Mouse (Mus musculus): ENCODE measurements around the gene Slc35g2. TPM values are rescaled to one million over a fixed set of nuclear protein-coding genes. Genes with fewer than 3 reads are reported as not detected.

Gene Slc35g2
- polyA plus RNA-seq, 1 experiment from 2014 or later, result 2.8 TPM

- no peaks in the 10 kb centered on the region for H3K36me3 ChIP-seq (ENCODE audit: control insufficient read depth, insufficient read depth, low read length)
- H3K9ac ChIP-seq (ENCODE audit: low read length), result no peak overlapping the region
- no peaks in the 10 kb centered on the region for H3K4me1 ChIP-seq (ENCODE audit: control insufficient read depth, insufficient read depth, low read length)
- H3K27me3 ChIP-seq (ENCODE audit: control insufficient read depth, insufficient read depth, low read length), result no peaks in the 10 kb centered on the region
- WGBS, result 87% methylated on average over 2 of the region's 2 CpGs
- H3K9me3 ChIP-seq (ENCODE audit: control insufficient read depth, low read length), result no peaks in the 10 kb centered on the region; the same call in 1 of the 2 replicates
- H3K4me2 ChIP-seq (ENCODE audit: low read depth, severe bottlenecking), result no peak overlapping the region
- DNase-seq (ENCODE audit: low spot score) (no peak), ATAC-seq (ENCODE audit: insufficient number of reproducible peaks, low FRiP score, low TSS enrichment, low read depth) (no peak)
- no peak overlapping the region for H3K27ac ChIP-seq (replicated peaks; ENCODE audit: low read depth, low read length)
- no peak overlapping the region for H3K4me3 ChIP-seq (ENCODE audit: low read depth, low read length)
These were observed 45.7 kb downstream of the Slc35g2 start for GRCm38 (mm10) chr9:100525225-100525624.

DNA sequence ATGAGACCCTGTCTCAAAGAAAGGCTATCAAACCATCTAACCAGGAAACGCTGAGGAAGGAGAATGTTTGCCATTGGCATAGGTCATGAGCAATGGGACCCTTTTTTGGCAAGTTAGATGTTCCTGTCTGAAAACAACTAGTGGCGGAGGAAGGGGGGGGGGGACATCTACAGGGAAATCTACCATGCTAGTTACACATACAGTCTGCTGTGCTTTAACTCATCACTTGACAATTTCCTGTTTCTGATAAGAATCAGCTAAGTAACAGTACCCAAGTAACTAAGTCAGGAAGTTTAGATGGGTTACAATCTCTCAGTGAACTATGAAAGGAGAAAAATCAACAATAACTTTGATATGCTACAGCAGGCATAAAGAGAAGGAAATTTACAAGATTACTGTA lies 48.9 kb downstream of the Slc35g2 start:
- no peaks in the 10 kb centered on the region for H3K9me3 ChIP-seq (ENCODE audit: control insufficient read depth, low read length)
- no peak for ATAC-seq (ENCODE audit: insufficient number of reproducible peaks, low FRiP score, low TSS enrichment, low read depth)
- WGBS, result 75% methylated on average over 2 of the region's 2 CpGs
- H3K9ac ChIP-seq (ENCODE audit: low read length), result no peak overlapping the region
- no peaks in the 10 kb centered on the region for H3K27me3 ChIP-seq (ENCODE audit: control insufficient read depth, insufficient read depth, low read length)
- no peaks in the 10 kb centered on the region for H3K36me3 ChIP-seq (ENCODE audit: control insufficient read depth, insufficient read depth, low read length)
- no peaks in the 10 kb centered on the region for H3K4me1 ChIP-seq (ENCODE audit: control insufficient read depth, insufficient read depth, low read length)
- H3K4me3 ChIP-seq (ENCODE audit: low read depth, low read length), result no peak overlapping the region
- H3K4me2 ChIP-seq (ENCODE audit: low read depth, severe bottlenecking), result no peak overlapping the region
- no peak for DNase-seq (ENCODE audit: low spot score)
- H3K27ac ChIP-seq (replicated peaks; ENCODE audit: low read depth, low read length), result no peak overlapping the region

DNA sequence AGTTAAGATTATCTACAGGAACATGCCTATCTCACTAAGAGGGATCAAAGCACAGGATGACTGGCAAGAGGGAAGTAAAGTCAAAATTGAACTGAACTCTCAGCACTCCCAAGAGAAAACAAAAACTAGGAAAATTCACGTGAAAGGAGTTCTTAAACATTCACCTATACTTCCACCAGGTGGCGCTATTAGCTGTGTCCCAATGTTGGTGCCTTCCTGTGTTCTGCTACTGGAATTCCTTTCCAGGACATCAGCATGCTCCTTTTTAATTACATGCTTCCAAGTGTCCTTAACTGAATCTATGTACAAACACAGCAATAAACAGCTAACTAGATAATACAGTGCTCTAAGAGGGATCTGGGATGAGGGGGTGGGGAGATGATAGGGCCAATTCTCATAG lies 50.3 kb downstream of the Slc35g2 start:
- no peaks in the 10 kb centered on the region for H3K27me3 ChIP-seq (ENCODE audit: control insufficient read depth, insufficient read depth, low read length)
- ATAC-seq (ENCODE audit: insufficient number of reproducible peaks, low FRiP score, low TSS enrichment, low read depth), result no peak
- H3K9ac ChIP-seq (ENCODE audit: low read length), result no peak overlapping the region
- peak; percentile 43 for DNase-seq (ENCODE audit: low spot score)
- H3K4me1 ChIP-seq (ENCODE audit: control insufficient read depth, insufficient read depth, low read length), result no peaks in the 10 kb centered on the region
- H3K4me3 ChIP-seq (ENCODE audit: low read depth, low read length), result no peak overlapping the region
- 4% methylated on average over 2 of the region's 2 CpGs for WGBS
- H3K4me2 ChIP-seq (ENCODE audit: low read depth, severe bottlenecking), result no peak overlapping the region
- no peaks in the 10 kb centered on the region for H3K9me3 ChIP-seq (ENCODE audit: control insufficient read depth, low read length)
- no peaks in the 10 kb centered on the region for H3K36me3 ChIP-seq (ENCODE audit: control insufficient read depth, insufficient read depth, low read length)
- H3K27ac ChIP-seq (replicated peaks; ENCODE audit: low read depth, low read length), result no peak overlapping the region

- Histone ChIP-seq H3K27ac (replicated peaks; ENCODE audit: low read depth, low read length) (no peak overlapping the region), H3K36me3 (ENCODE audit: control insufficient read depth, insufficient read depth, low read length) (no peaks in the 10 kb centered on the region), H3K9me3 (ENCODE audit: control insufficient read depth, low read length) (no peaks in the 10 kb centered on the region), H3K27me3 (ENCODE audit: control insufficient read depth, insufficient read depth, low read length) (no peaks in the 10 kb centered on the region), H3K9ac (ENCODE audit: low read length) (no peak overlapping the region), H3K4me2 (ENCODE audit: low read depth, severe bottlenecking) (no peak overlapping the region), H3K4me1 (ENCODE audit: control insufficient read depth, insufficient read depth, low read length) (no peaks in the 10 kb centered on the region), H3K4me3 (ENCODE audit: low read depth, low read length) (no peak overlapping the region)
- DNase-seq (ENCODE audit: low spot score) (no peak), ATAC-seq (ENCODE audit: insufficient number of reproducible peaks, low FRiP score, low TSS enrichment, low read depth) (no peak)
- 96% methylated on average over 3 of the region's 3 CpGs for WGBS
These were observed 50.9 kb downstream of the Slc35g2 start for GRCm38 (mm10) chr9:100520012-100520411.

- no peak overlapping the region for H3K4me2 ChIP-seq (ENCODE audit: low read depth, severe bottlenecking)
These were observed 63.3 kb downstream of the Slc35g2 start for GRCm38 (mm10) chr9:100507581-100507980.

GRCm38 (mm10) chr9:100506652-100507051 lies 64.2 kb downstream of the Slc35g2 start:
- Histone ChIP-seq H3K27ac (replicated peaks; ENCODE audit: low read depth, low read length) (no peak overlapping the region), H3K9me3 (ENCODE audit: control insufficient read depth, low read length) (no peaks in the 10 kb centered on the region), H3K4me1 (ENCODE audit: control insufficient read depth, insufficient read depth, low read length) (no peaks in the 10 kb centered on the region), H3K36me3 (ENCODE audit: control insufficient read depth, insufficient read depth, low read length) (no peaks in the 10 kb centered on the region), H3K27me3 (ENCODE audit: control insufficient read depth, insufficient read depth, low read length) (no peaks in the 10 kb centered on the region), H3K4me2 (ENCODE audit: low read depth, severe bottlenecking) (no peak overlapping the region), H3K4me3 (ENCODE audit: low read depth, low read length) (no peak overlapping the region), H3K9ac (ENCODE audit: low read length) (no peak overlapping the region)
- WGBS, result 84% methylated on average over 2 of the region's 2 CpGs
- DNase-seq (ENCODE audit: low spot score) (no peak), ATAC-seq (ENCODE audit: insufficient number of reproducible peaks, low FRiP score, low TSS enrichment, low read depth) (no peak)

More at GRCm38 (mm10) chr9:100507581-100507980, 63.3 kb downstream of the Slc35g2 start:
- H3K27me3 ChIP-seq (ENCODE audit: control insufficient read depth, insufficient read depth, low read length), result no peaks in the 10 kb centered on the region
- no peak overlapping the region for H3K9ac ChIP-seq (ENCODE audit: low read length)
- no peaks in the 10 kb centered on the region for H3K4me1 ChIP-seq (ENCODE audit: control insufficient read depth, insufficient read depth, low read length)
- ATAC-seq (ENCODE audit: insufficient number of reproducible peaks, low FRiP score, low TSS enrichment, low read depth), result no peak
- H3K27ac ChIP-seq (replicated peaks; ENCODE audit: low read depth, low read length), result no peak overlapping the region
- no peaks in the 10 kb centered on the region for H3K9me3 ChIP-seq (ENCODE audit: control insufficient read depth, low read length)
- no peak overlapping the region for H3K4me3 ChIP-seq (ENCODE audit: low read depth, low read length)
- DNase-seq (ENCODE audit: low spot score), result no peak
- no peaks in the 10 kb centered on the region for H3K36me3 ChIP-seq (ENCODE audit: control insufficient read depth, insufficient read depth, low read length)
- 92% methylated on average over 2 of the region's 2 CpGs for WGBS

DNA sequence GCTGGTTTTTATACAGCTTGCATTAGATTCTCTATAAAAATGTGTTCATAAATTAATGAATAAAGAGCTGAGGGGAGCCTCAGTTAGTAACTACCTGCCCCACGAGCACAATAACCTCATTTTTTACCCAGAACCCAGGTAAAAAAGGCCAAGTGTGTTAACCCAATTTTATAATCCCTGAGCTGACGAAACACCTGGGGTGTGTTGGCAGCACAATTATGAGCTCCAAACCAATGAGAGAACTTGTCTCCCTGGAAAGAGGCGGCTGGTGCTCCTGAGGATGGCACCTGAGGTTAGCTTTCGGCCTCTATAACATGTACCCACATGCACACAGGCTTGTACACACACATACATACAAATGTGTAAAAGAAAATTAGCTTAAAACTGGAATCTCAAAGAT lies 65.4 kb downstream of the Slc35g2 start:
- no peaks in the 10 kb centered on the region for H3K4me1 ChIP-seq (ENCODE audit: control insufficient read depth, insufficient read depth, low read length)
- no peaks in the 10 kb centered on the region for H3K27me3 ChIP-seq (ENCODE audit: control insufficient read depth, insufficient read depth, low read length)
- H3K36me3 ChIP-seq (ENCODE audit: control insufficient read depth, insufficient read depth, low read length), result no peaks in the 10 kb centered on the region
- no peak overlapping the region for H3K4me2 ChIP-seq (ENCODE audit: low read depth, severe bottlenecking)
- 93% methylated on average over 4 of the region's 4 CpGs for WGBS
- no peak overlapping the region for H3K27ac ChIP-seq (replicated peaks; ENCODE audit: low read depth, low read length)
- H3K9ac ChIP-seq (ENCODE audit: low read length), result no peak overlapping the region
- no peaks in the 10 kb centered on the region for H3K9me3 ChIP-seq (ENCODE audit: control insufficient read depth, low read length)
- ATAC-seq (ENCODE audit: insufficient number of reproducible peaks, low FRiP score, low TSS enrichment, low read depth), result no peak
- DNase-seq (ENCODE audit: low spot score), result no peak
- H3K4me3 ChIP-seq (ENCODE audit: low read depth, low read length), result no peak overlapping the region

Other genes starting within 250 kb of the Slc35g2 start
- gene Il20rb, start 84.3 kb downstream of the Slc35g2 start, polyA plus RNA-seq (2014; fragmentation: Nextera tagmentation; extraction: Ambion mirVana), result 0.89 and 1.2 TPM in 2 replicates
- 76.9 and 80.6 TPM in 2 replicates for gene Nck1, start 25.0 kb downstream of the Slc35g2 start, polyA plus RNA-seq (2014; fragmentation: Nextera tagmentation; extraction: Ambion mirVana)
- gene Stag1, start 26.7 kb upstream of the Slc35g2 start, polyA plus RNA-seq (2014; fragmentation: Nextera tagmentation; extraction: Ambion mirVana), result 57.5 and 59.0 TPM in 2 replicates